Mouse (Mus musculus) embryo, embryonic 11 days (tissue): ENCODE measurements around the gene Bcl7c.
"Not testable (repeated sequence)": the region's sequence is repeated elsewhere in the genome, so short reads cannot be mapped to it uniquely, and the experiment has no call there.

Source experiments
- DNase-seq: peaks from one replicate; pipeline ENCODE4 v3.0.0-alpha.2; 2015

Gene Bcl7c

DNA sequence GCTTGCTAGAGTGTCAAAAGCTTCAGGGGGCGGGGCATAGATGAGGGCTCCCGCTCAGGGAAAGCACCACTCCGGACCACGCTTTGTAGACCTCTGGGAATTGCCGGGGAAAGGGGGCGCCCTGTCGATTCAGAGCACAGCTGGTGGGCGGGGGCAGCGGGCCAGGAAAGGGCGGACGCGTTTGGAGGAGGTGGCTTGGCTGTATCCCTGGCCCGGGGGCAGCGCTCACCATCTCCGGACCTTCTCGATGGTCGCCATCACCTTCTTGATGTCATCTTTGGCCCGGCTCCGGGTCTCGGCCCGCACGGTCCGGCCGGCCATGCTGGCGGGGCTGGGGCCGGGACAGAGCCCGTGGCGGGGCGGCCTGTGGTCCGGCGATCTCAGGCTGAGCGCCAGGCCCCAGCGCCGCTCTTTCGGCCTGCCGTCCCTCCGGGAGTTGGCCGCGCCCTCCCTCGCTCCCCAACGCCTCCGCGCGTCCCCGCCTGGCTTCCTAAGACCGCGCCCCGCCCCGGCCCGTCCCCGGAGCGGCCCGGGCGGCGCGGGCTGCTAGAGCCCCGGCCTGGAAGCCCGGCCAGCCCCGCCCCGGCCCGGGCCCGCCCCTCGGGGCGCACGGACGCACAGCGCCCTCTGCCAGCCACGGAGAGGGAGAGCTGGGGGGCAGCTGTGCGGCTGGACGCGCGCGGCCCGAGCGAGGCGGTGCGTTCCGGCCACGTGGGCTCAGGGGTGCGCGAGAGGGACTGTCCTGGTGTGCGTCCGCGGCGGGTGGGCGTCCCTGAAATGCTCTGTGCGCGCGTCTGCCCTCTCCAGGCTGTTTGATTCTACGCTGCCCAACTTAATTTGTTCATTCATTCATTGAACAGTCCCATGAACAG, at the start of gene Bcl7c:
TSS of gene Bcl7c (minus strand) at position 727 of the 872 bp plus-strand sequence.
- DNase-seq, result peak; percentile 96

DNA sequence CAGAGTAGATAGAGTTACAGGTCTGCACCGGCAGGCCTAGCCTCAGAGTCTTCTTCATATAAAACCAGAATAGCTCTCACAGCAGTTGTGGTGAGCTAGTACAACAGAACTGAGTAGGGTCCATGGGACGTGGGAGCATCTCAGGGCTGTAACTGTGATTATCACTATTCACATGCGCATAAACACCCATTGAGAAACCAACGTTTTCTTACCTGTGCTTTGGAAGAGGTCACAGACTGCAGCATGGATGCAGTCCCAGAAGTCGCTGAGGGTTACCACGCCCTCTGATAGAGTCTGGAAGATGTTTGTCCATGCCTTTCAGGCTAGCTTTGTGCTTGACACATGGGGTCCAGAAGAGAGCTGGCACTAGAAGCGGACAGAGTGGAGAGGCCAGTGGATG, 45.0 kb upstream of the Bcl7c start:
- no peak for DNase-seq

DNA sequence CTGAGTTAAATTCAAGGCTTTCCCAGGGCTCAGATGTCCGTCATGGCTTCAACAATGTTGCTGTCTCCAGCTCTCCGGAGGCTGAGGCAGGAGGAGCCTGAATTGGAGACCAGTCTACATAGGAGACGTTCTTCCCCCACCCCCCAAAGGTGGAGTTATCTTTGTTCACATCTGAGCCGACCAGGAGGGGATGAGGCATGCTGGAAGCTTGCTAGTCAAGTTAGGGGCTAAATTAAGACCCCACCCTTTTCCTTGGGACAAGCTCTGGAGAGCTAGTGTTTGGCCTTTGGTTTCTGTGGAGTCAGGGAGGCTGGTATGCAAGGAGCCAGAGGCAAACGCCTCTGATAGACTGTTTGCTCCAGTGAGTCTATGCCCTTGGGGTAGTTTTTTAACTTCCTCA, 44.4 kb upstream of the Bcl7c start:
- DNase-seq, result no peak

DNA sequence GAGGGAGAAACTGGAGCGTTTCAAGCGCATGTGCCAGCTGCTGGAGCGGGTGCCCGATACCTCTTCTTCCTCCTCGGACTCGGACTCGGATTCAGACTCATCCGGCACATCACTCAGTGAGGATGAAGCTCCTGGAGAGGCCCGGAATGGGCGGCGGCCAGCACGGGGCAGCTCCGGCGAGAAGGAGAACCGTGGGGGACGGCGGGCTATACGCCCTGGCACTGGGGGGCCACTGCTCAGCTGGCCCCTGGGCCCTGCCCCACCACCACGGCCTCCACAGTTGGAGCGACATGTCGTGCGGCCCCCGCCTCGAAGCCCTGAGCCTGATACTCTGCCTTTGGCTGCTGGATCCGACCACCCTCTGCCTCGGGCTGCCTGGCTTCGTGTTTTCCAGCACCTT, 43.3 kb upstream of the Bcl7c start:
- no peak for DNase-seq

DNA sequence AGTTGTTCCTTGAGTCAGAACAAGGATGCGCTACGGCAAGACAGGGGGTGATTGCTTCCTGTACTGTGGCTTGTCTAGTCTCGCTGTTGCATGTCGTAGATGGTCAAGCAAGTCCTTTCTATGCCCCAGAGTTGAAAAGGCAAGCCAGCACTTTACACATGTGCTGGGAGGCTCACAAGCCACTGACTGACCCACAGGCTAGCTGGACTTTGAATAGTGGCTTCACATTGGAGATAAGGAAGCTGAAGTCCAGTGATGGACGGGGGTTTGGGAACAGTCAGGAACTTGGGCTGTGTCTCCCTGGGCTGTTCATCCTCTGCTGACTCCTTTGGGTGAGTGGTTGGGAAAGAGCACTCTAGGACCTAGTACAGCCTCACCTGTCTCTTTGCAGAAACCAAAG, 42.9 kb upstream of the Bcl7c start:
- DNase-seq, result no peak

DNA sequence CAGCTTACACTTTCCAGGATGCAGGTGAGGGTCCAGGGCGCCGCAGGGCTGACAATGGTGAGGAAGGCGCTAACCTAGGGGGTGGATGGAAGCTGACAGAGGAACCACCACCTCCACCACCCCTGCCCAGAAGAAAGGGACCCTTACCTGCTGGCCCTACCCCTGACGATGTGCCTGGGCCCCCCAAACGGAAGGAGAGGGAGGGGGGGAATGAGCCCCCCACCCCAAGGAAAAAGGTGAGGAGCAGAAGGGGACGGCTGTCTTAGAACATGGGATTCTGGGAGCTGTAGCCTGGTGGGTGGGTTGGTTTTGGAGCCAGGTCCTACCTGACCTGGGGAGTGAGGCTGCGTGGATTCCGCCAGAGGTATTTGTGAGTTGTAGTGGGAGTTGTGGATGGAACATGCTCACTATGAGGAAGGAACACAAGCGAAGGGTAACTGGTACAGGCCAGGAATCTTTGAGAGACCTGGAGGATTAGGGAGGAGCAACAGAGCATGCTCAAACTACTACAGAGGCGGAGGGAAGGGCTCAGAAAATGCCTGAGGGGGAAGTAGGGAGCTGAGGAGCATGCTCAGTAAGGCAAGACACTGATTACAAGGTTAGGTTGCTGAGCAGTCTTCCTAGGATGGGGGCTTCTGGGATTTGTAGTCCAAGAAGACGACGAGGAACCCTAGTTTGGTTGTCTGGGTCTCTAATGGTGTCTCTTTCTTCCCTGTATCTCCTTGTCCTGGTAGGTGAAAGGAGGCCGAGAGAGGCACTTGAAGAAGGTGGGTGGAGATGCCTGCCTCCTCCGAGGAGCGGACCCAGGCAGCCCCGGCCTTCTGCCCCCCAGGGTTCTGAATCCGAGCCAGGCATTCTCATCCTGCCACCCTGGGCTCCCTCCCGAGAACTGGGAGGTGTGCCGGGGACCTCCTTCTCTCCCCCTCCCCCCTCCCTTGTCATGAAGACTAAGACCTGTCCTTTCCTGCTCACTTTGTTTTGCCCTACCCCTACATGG, 41.7 kb upstream of the Bcl7c start:
- DNase-seq, result no peak

DNA sequence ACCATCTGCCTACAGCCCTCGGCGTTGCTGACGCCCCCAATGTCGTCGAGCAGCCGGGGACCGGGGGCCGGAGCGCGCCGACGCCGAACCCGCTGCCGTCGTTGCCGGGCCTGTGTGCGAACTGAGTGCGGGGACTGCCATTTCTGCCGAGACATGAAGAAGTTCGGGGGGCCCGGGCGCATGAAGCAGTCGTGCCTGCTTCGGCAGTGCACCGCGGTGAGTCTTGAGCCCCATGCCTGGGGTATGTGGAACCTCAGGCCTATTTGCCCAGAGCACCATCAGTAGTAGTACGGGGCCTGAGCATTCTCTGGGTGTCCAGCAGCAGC, 39.5 kb upstream of the Bcl7c start:
- DNase-seq, result no peak

DNA sequence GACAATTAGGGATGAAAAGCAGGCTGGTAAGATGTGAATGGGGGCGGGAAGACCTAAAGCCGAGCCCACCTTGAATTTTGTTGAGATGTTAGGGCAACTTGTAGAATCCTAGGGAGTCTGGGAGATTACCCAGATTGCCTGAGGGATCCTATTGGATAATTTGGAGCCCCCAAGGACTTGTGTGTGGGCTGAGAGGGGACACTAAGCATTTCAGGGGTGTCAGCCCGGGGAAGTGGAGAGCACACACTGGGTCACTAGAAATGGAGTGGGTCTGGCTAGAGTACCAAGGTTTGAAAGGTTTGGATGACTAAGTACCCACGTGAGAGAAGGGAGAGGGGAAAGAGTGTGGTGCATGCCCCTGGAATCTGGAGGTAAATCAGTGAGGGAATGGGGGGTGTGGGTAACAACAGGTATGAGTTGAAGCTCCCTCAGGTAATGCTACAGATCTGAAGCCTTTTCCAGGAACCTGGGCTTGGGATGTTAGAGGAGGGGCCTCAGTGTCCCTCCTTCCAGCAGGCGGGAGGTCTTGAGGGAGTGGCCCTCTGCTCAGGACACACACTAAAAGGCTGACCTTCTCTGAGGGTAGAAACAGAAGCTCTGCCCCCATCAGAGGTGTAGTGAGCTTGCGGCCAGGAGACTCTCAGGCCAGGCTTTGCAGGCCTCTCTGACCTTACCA, 39.0 kb upstream of the Bcl7c start:
- no peak for DNase-seq

DNA sequence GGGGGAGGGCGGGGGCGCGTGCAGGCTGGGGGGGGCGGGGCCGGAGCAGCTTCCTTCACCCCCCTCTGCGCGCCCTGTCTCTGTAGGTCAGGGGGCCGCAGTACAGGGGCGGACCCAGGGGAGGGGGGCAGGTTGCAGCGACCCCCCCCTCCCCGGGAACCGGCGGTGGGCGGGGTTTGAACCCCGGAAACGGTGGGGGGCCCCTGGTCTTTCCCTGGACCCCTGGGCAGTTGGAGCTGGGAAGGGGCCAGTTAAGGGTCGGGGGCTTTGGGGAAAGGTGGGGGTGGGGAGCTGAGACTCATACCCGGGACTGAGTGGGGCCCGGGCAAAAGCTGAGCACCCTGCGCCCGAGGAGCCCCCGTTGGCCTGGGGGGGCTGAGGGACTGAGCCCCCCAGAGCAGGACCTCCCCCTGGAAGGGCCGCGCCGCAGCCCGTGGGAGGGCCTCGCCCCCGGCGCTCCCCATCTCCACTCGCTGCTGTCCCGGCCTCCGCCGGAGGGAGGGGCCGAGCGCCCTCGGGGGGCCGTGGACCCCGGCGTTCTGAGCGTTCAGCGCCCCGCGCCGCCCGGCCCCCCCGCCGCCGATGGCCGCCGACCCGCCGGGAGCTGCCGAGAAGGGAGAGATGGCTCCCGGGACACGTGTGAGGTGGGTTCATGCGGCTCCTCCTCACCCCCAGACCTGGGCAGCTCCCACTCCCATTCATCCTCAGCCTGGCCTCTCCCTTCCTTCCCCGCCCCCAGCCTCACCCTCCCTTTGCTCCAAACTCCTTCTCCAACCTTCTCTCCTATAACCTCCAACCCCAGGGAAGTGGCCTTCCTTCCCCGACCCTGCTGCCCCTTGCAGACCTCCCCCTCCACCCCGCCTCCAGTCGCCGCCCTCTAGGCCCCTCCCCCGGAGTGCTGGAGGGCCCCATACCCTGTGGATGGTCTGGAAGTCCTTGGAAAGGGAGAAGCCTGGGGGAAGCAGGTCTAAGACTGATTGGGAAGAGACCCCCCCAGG, 38.1 kb upstream of the Bcl7c start:
- DNase-seq, result peak; percentile 80

DNA sequence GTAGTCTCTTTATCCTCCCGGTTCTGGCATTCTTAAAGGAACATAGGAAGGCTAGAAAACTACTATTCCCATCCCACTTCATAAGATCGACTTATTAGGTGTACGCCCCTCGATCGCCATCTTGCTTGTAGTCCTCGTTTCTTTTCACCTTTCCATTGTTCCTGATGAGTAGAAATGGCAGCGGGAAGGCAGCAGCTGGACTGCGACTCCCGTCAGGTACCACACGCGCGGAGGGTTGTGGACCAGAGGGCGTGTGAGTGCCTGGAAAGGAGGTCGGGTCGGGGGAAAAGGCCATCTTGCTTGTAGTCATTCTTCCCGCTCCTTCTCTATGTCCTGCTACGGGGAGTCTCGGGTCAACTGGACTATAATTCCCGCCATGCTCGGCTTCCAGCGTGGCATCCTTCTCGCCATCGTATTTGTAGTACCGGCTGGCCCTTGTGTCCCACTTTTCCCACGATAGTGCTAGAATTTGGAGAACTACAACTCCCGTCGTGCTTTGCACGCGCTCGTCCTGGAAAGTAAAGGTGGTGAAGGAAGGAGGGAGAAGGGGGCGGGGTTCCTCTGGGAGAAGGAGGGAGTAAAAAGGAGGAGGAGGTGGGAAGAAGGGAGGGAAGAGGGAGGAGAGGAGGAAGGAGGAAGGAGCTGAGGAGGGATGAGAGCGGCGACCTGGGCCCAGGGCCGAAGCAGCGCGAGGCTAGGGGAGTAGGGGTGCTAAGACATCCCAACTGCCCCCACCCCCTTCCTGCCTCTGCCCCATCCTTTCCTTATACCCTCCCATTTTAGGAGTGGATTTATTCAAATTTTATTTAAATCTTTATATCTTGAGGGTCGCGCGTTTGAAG, 37.1 kb upstream of the Bcl7c start:
- DNase-seq, result peak; percentile 97

DNA sequence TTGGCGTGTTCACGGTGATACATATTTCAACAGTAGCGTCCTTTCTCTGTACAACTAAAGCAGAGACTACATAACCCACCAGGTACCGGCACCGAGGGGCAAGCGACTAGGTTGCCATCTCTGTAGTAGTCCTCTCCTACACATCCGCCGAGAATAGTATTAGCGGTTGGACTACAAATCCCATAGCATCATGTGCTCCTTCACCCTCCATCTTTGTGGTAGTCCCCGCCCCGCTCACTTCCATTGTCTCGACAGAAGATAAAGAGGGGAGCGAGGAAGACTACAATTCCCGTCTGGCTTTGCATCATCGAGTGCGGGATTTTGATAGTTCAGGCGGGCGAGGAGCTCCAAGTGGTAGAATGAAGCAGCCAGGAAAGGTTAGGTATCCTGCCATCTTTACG, 36.5 kb upstream of the Bcl7c start:
- DNase-seq, result peak; percentile 97

DNA sequence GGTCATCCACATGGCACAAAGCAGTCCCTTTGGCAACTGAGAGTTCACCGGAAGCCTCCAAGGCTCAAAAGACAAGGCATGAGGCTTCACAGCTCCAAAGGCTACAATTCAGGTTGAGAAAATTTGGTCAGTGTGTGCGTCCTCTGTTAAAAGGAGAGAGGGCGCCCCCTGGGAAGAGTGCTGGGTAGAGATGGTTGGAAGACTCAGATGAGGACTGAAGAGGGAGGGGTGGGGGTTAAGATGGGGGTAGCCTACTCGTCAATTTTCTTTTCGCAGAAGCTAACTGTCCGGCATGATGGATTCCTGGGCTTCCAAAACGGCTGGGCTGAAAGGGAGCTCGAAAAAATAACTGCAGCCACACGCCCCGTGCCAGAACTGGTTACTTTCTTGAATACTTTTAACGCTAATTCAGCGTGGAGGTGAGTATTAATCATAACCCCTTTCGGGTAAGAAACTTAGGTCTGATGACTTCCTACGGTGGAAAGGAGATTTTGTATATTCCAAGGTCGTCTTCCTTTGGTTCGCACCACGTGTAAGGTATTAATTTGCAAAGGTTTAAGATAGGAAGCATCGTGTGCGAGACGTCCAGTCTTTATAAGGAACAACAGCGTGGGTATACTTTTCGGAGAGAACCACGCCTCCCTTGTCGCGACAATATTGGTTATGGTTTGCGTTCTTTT, 35.8 kb upstream of the Bcl7c start, which contains the start of gene Fbxl19:
TSS of gene Fbxl19 (plus strand) at position 178 of the 680 bp plus-strand sequence.
- peak; percentile 90 for DNase-seq

DNA sequence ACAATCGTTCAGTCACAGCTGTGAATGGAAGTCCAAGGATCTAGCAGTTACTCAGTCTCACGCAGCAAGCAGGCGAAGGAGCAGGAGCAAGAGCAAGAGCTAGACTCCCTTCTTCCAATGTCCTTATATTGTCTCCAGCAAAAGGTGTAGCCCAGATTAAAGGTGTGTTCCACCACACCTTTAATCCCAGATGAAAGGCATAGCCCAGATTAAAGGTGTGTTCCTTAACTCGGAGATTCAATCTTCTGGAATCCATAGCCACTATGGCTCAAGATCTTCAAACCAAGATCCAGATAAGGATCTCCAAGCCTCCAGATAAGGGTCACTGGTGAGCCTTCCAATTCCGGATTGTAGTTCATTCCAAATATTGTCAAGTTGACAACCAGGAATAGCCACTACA, 23.3 kb upstream of the Bcl7c start, which contains the start of gene Ctf2:
TSS of gene Ctf2 (minus strand) at position 101 of the 400 bp plus-strand sequence.
- DNase-seq, result not testable (repeated sequence)

DNA sequence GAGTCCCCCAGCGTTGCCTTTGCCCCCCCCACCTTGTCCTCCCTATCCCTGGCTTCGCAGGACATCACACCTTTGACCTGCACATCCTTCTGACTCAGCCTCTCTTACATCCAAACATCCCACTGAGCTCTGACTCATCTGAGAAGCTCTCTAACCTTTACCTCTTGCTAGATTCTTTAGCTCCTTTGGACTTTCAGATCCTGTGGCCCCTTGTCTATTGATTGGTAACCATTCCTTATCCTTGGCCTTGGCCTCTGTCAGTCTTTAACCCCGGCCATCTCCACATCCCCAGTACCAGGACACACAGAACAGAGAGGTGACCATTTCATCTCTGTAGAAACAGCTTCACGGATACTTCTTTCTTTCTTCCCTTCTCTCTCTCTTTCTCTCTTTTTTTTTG, 21.4 kb upstream of the Bcl7c start:
- no peak for DNase-seq

DNA sequence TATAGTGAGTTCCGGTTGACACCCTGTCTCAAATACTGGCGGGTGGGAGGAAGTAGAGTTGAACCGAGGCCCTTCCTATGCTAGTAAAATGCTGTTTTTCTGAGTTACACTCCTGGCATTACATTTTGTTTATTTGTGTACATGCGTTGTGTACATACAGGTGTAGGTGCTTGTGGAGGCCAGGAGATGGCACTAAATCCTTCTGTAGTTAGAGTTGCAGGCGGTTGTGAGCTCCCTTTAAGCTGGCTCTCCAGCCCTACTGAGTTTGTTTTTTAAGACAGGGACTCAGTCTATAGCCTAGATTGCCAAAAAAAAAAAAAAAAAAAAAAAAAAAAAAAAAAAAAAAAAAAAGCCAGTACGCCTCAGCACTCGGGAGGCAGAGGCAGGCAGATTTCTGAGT, 19.2 kb upstream of the Bcl7c start:
- DNase-seq, result no peak

DNA sequence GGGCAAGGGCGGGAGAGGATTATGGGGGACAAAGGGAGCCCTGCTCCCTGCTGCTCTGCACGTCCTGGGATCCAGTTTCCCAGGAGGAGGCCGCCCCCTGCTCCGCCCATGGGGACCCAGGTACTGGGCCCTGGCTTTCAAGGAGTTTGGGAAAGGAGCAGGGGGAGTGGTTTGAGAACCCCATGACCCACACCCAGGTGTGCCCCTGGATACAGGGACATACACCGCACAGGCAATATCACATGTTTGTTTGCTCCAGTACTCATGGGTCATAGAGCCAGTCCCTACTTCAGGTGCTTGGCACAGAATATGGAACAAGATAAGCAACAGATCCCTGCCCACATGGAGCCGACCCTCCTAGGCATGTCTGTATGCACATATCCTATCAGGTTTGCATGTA, 17.2 kb upstream of the Bcl7c start:
- no peak for DNase-seq

DNA sequence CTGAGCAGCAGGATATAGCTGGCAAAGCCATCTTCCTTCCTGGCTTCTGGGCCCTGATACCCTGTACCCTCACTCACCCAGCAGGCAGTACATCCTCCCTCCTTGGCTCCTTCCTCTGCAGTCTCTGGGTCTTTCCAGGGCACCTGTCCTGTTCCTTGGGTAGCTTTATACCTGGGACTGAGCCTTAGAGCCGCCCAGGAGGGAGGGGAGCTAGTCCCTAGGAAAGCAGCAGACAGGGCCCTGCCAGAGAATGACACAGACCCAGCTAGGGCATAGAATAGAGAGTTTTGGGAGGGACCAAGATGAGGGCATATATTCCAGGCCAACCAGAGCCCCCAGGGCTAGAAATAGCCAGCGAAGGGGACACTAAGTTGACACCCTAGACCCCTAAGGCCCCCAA, 16.8 kb upstream of the Bcl7c start:
- no peak for DNase-seq

DNA sequence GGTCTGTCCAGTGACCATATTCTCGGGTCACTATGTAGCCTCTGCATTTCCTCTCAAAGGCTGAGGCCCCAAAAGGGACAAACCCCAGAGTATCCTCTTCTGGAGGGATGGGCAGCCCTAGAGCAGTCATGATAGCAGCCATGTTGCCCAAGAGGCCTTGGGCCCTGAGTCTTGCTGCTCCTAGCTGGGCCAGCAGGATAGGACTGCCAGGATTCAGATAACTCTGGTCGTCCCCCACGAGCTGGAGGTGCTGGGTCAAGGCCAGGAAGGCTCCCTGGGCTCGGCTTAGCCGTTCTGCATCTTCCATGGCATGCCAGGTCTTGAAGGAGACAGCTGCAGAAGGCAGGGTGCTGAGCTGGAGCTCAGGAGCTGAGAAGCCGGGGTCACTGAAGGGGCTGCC, 10.5 kb upstream of the Bcl7c start:
- no peak for DNase-seq

DNA sequence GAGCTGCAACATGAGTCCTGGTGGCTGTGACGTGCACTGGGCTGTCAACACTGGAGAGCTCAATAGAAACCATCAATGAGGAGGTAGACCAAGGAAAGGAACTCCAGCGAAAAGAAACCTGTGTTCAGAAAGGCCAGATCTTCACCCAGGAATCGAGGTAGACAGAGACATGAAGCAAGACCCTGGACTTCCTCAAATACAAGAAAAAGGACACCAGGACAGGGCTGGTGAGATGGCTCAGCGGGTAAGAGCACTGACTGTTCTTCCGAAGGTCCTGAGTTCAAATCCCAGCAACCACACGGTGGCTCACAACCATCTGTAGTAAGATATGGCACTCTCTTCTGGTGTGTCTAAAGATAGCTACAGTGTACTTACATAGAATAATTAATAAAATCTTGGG, 9.6 kb upstream of the Bcl7c start:
- no peak for DNase-seq

DNA sequence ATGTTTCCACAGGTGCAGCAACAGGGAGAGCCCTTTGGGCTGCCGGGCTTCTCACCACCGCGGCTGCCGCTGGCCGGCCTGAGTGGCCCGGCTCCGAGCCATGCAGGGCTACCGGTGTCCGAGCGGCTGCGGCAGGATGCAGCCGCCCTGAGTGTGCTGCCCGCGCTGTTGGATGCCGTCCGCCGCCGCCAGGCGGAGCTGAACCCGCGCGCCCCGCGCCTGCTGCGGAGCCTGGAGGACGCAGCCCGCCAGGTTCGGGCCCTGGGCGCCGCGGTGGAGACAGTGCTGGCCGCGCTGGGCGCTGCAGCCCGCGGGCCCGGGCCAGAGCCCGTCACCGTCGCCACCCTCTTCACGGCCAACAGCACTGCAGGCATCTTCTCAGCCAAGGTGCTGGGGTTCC, 8.3 kb upstream of the Bcl7c start:
- DNase-seq, result peak; percentile 86
